Mouse (Mus musculus) liver, postnatal 0 days (tissue): ENCODE results near the gene Usp29.

ENCODE experiments used
- CTCF ChIP-seq: sonication (generic); IDR thresholded peaks from 2 replicates; pipeline ENCODE4 v1.5.1; 2016; ENCODE audit warnings: antibody characterized with exemption, low read depth
- EP300 ChIP-seq: IDR thresholded peaks from 2 replicates; pipeline ENCODE4 v1.6.1; 2016; ENCODE audit warnings: antibody characterized with exemption, low read depth, mild to moderate bottlenecking

GRCm38 (mm10) chr7:6874448-6874847 is 144.1 kb downstream of the Usp29 start:
- TF ChIP-seq CTCF (no peak), EP300 (no peak)
